Mouse (Mus musculus): Measurements from ENCODE around the gene Ube2l6.
A peak's percentile ranks its signal among the peaks of the same experiment; 100 is the strongest.
"Not testable (repeated sequence)": the region's sequence is repeated elsewhere in the genome, so short reads cannot be mapped to it uniquely, and the experiment has no call there.

Gene Ube2l6

DNA sequence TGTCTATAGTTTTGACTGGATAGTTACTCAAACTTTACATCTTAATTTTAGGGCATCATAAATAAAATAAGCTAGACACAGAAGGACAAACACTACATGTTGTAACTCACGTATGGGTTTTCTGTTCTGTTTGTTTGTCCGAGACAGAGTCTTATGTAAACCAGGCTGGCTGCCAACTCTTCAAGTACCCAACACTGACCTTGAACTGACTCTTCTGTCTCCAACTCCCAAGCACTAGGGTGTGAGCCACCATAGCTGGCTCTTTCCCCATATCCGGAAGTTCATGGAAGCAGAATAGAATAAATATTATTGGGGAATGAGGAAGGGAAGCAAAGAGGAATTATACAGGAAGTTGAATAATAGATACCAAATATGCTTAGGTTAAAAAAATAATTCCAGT, 6.1 kb upstream of the Ube2l6 start:
- ATAC-seq (ENCODE audit: insufficient number of reproducible peaks, low FRiP score, low TSS enrichment), result no peak

DNA sequence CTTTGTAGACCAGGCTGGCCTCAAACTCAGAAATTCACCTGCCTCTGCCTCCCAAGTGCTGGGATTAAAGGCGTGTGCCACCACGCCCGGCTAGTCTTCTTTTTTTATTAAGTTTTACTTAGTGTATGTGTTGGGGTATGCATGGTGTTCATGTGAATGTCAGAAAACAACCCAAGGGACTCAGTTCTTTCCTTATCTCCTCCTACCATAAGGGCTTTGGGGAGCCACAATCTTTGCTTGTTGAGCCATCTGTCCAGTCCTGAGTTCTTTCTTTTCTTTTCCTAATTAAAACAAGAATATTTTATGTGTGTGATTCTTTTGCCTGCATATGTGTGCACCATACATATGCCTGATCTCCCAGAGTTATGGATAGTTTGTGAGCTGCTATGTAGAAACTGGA, 5.5 kb upstream of the Ube2l6 start:
- no peak for ATAC-seq (ENCODE audit: insufficient number of reproducible peaks, low FRiP score, low TSS enrichment)

DNA sequence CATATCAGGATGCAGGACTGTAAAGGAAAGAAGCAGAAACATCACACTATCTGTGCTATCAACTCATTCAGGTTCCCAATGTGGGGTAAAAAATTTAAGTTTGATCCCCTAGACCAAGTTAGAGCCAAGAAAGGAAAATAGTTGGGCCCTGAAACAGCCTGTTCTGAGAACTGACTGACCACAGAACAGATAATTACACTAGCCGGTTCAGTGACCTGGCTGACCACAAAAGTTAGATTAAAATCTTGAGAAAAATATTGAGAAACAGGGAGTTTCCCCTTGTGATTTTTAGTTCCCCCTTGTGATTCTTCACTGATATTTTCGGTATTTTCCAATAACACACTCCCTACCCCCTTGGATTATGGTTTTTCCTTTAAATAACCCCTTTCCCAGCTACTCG, 4.8 kb upstream of the Ube2l6 start:
- ATAC-seq (ENCODE audit: insufficient number of reproducible peaks, low FRiP score, low TSS enrichment), result no peak

DNA sequence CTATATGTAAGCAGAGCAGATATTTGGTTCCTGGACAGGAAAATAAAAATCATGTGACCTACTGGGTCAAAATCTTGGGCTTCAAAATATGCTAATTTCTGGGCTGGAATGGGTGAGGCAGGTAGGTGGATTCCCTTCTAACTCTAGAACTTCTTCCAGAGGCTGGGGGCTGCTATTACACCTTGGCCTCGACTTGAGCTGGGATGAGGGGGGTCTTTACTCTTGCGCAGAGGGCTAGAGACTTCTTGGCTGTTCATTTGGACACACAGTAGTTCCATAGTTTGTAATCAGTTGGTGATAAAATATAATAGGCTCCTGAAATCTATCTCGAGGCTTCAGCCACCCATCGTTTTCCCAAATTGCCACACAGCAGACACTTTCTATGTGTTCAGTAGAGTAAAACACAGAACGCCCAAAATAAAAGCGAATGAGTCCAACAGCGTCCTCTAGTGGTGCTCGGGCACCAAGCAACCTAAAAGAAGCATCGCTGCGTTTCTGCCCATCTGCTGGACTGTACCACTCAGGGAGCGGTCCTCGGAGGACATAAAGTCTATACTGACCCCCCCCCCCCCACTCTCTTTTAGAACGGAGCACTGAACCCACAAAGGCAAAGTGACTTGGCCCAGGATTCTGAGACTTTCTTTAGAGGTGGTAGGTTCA, 665 bp upstream of the Ube2l6 start:
- ATAC-seq (ENCODE audit: insufficient number of reproducible peaks, low FRiP score, low TSS enrichment), result peak; percentile 79

DNA sequence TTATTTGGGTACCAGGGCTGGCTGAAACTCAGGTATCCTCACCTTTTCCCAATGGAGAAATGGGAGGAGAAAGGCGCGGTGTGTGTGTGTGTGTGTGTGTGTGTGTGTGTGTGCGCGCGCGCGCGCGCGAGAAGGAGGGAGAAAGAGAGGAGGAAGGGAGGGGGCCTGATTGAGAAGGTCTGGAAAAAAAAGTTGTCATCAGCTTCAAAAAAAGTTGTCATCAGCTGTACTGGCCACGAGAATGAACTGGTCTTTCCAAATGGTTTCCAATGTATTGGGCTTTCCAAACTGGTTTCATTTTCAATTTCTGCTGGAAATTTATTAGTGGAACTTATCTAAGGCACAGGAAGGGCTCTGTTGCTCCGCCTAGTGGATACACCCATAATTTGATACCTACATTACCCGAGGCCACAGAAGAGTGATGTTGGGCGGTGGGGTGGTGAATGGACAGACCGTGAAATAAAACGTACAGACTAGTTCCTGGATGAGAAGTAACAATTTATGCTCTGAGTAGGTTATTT, 473 bp downstream of the Ube2l6 start:
- ATAC-seq (ENCODE audit: insufficient number of reproducible peaks, low FRiP score, low TSS enrichment), result peak; percentile 82

DNA sequence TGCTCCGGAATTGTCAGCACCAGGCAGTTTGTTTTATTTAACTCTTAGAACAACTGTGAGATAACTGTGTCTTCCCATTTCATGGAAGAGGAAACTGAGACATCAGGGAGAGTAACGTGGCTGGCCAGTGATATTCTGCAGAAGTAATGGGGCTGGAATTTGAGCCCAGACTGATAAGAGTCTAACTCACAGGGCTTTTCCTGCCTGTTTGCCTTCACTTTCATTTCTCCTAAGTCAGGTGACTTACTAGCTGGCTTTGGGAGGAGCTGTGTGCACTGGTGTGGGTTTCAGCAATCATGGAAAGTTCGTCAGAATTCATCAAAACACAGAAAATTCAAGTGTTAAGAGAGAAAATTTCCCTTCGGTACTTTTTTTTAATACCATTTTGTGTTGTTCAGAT, 1.7 kb downstream of the Ube2l6 start:
- no peak for ATAC-seq (ENCODE audit: insufficient number of reproducible peaks, low FRiP score, low TSS enrichment)

DNA sequence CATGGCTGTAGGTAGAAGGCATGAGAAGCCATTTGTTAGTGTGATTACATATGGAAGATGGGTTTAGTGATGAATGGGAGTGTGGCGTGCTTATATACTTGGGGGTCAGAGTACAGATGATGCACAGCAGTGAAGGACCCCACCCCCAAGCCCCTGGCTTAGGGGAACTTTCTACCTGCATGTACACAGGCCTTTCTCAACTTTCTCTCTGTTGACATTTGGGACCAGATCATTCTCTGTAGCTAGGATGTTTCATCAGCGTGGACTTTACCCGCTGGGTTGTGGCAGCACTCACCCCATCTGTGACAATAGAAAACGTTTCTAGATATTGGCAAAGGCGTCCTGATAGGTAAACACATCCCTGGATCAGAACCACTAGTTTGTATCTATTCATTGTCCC, 2.6 kb downstream of the Ube2l6 start:
- ATAC-seq (ENCODE audit: insufficient number of reproducible peaks, low FRiP score, low TSS enrichment), result not testable (repeated sequence)

DNA sequence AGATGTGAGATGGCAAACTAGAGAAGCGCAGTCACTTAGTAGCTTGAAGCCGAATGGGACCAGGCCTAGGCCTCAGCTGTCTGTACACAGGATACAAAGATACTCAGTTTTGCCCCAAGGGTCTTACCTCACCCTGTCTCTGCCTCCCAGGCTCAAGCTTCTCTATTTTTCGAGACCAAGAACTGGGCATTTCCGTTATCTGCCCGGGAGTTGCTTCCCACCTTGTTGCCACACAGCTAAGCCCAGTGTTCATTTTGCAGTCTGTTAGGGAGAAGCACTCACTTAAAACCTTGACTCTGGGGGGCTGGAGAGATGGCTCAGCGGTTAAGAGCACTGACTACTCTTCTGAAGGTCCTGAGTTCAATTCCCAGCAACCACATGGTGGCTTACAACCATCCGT, 5.3 kb downstream of the Ube2l6 start:
- no peak for ATAC-seq (ENCODE audit: insufficient number of reproducible peaks, low FRiP score, low TSS enrichment)

DNA sequence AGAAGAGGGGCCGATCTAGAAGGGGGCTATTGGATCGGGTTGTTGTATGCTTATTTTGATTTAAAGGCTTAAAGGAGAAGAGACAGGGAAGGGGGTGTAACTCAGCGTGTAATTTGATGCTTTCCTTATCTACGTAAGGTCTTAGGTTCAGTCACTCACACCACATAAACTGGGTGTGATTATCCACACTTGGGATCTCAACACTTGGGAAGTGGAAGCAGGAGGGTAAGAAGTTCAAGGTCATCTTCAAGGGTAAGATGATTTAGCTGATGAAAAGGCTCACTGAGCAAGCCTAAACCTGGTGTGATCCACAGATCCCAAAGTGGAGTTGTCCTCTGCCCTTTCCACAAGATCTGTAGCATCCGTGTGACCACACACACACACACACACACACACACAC, 7.9 kb downstream of the Ube2l6 start:
- no peak for ATAC-seq (ENCODE audit: insufficient number of reproducible peaks, low FRiP score, low TSS enrichment)

DNA sequence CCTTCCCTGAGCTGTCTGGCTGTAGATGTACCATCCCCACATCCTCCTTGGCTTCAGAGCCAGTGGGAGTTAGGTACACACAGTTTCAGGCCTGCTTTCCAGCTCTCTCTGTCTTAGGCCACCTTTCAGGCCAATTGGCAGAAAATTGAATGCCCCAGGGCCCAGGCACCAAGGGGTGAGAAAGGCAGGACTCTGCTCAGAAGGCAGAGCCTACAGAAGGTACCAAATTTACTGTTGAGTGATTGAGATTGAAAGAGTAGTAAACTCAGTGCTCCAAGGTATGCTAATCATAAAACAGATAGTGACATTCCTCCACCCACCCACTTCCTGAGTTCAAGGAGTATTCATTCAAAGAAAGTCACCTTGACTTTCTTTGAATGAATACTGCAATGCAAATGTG, 10.7 kb downstream of the Ube2l6 start:
- no peak for ATAC-seq (ENCODE audit: insufficient number of reproducible peaks, low FRiP score, low TSS enrichment)

DNA sequence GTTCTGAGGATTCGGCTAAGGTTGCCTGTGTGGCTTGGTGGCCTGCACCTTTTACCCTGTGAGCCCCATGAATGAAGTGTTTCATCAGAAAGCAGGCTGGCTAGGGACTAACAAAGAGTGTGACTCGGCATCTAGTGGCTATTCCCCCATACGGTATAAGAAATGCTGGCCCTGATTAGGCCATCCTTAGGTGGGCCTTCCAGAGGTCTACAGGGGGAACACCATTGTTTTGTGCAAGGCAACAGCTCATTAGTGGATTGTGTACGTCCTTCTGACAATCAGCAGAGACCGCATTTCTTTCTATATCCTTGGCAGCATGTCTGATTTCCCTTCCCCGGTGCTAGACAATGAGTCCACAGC, 11.9 kb downstream of the Ube2l6 start:
- ATAC-seq (ENCODE audit: insufficient number of reproducible peaks, low FRiP score, low TSS enrichment), result no peak

DNA sequence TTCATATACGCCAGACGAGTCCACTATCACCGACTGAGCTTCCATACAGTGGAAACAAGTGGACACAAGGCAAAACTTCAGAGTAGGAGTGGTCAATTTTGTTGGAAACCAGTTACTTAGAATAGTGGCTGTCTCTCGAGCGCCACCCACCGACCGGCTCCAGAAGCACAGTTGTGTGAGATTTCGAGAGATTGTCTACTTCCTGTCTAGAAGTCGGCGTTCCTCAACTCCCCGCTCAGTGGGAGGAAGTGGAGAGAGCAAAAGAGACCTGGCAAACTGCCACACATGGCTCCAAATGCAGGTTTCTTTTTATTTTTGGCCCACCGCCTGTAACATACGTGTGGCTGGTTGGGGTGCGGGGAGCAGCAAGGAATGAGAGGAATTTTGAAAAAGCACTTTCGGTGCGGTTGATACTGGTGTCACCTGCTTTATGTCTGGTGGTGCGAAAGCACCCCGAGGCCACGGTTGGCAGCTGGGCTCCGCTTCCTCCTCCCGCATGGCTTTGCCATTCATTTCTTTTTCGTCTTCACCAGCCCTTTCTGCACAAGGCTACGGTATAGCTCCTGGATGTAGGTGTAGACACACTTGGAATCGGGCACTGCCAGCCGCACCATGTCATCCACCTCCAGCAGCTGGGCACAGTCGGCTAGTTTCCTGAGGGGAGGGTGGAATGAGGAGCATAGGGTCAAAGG, 12.4 kb downstream of the Ube2l6 start:
- ATAC-seq (ENCODE audit: insufficient number of reproducible peaks, low FRiP score, low TSS enrichment), result peak; percentile 71

DNA sequence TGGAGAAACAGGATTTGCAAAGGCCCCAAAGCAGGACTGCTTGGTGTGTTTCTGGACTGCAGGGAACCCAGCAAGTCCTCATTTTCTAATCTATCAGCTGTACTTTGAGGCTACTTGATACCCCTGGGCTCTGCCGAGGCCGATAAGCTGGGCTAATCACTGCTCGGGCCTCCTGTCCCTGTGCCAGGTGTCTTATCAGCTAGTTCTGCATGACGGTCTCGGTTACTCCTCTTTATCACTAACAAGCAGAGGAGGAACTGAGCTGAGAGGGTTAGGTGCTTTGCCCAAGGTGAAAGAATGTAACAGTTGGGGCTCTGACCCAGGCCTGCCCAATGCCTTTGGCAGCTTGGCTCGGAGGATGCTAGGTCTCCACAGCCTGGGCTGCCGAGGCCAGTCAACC, 13.3 kb downstream of the Ube2l6 start:
- ATAC-seq (ENCODE audit: insufficient number of reproducible peaks, low FRiP score, low TSS enrichment), result no peak

DNA sequence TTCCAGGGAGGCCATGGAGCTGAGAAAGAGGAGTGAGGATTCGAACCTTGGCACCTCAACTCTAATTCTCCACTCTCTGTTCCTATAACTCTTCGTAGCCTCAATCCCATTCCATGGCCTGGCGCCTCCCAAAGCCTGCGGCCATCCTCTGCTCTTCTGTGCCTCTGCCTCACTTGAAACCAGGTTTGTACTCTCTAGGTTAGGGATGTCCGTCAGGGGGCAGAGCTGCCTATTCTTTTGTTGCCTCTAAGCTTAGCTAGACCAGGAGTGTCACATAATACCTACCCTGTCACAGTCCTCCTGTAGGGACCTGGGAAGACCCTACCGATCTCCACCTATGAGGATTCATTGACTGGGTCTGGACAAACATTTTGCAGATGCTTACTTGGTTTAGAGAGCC, 14.0 kb downstream of the Ube2l6 start:
- no peak for ATAC-seq (ENCODE audit: insufficient number of reproducible peaks, low FRiP score, low TSS enrichment)

DNA sequence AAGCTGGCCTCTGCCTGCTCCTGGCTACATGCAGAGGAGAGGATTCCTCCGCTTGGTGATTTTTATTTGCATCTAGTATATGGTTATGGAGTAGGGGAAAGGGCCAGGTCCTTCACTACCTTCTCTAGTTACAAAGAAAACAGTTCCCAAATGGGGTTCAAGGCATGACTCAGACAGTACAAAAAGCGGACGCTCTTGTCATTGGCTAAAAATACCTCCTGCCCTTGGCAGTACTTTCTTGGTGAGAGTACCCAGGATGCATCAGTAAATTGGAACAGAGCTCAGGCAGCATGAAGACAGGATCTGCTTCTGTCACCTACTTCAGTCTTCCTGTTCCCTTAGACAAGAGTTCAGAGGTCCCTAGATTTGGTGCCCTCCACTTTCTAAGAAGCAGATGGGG, 21.2 kb downstream of the Ube2l6 start:
- ATAC-seq (ENCODE audit: insufficient number of reproducible peaks, low FRiP score, low TSS enrichment), result no peak

DNA sequence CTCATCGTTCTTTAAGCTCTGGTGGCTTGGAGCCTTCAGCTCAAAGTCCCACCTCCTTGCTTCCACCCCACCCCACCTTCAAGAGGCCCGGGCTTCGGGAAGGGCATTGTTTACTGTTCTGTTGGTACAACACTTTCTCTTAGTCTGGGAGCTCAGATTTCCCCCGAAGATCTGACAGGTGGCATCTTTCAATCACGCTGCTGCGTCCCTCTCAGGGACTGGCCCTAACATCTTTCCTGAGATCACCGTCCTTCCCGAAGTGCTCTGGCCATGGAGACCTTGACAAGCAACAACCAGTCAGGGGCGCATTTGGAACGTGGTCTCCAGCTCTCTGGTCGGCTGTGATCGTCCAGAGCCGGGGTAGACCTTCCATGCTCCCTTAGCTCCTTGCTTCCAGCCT, 23.9 kb downstream of the Ube2l6 start, which contains the start of gene Smtnl1:
Smtnl1 (minus strand) TSS at position 101 of the 400 bp plus-strand sequence.
- no peak for ATAC-seq (ENCODE audit: insufficient number of reproducible peaks, low FRiP score, low TSS enrichment)

DNA sequence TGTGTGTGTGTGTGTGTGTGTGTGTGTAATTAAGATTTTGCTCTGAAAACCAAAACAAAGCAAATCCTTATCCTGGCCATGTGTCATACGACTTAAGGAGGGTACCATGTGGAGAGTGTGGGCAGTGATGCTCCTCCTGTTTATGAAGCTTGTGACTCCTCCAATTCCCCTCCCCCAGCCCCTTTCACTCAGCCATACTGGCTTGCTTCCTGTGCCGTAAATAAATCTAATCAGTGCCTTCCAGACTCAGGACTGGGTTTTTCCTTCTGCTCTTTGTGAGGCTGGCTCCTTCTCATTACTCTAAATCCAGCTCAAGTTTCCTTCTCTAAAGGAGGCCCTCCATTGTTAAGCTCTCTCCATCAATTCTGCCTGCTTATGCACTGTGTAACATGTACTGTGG, 24.6 kb downstream of the Ube2l6 start:
- no peak for ATAC-seq (ENCODE audit: insufficient number of reproducible peaks, low FRiP score, low TSS enrichment)

DNA sequence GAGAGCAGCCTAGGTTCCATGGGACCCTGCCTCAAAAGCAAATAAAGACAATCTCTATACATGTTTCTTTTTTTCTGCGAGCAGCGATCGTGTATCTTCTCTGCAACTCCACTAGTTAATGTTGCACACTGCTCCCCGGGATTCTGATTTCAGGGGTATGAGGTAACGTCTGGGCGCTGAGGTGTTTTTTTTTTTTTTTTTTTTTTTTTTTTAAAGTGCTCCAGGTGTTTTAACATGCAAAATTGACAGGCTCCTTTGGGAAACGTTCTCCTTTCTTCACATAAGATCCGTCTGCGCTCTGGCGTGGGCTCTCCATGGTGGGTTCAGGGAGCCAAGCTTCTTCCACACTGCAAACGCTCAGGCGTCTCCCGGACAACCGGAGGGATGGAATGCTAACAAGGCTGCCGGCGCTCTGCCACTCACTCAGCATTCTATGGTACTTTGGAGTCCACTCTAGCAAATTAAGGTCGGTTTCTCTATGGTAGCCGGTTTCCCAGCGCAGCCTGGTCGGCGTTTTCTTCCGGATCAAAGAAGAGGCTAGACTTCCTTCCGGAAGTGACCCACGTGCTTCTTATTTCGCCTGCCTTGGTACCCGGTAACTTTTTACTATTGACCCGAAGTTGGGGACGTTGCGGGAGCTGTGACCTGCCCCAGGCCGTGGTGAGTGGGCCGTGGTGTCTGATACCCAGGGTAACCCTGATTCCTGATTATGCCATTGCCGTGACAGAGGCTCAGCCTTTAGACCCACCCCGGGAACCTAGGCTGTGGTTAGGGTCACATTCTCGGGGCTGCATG, 28.1 kb downstream of the Ube2l6 start, which contains the start of gene Timm10:
Timm10 (plus strand) TSS at position 510 of the 795 bp plus-strand sequence.
- ATAC-seq (ENCODE audit: insufficient number of reproducible peaks, low FRiP score, low TSS enrichment), result peak; percentile 97

DNA sequence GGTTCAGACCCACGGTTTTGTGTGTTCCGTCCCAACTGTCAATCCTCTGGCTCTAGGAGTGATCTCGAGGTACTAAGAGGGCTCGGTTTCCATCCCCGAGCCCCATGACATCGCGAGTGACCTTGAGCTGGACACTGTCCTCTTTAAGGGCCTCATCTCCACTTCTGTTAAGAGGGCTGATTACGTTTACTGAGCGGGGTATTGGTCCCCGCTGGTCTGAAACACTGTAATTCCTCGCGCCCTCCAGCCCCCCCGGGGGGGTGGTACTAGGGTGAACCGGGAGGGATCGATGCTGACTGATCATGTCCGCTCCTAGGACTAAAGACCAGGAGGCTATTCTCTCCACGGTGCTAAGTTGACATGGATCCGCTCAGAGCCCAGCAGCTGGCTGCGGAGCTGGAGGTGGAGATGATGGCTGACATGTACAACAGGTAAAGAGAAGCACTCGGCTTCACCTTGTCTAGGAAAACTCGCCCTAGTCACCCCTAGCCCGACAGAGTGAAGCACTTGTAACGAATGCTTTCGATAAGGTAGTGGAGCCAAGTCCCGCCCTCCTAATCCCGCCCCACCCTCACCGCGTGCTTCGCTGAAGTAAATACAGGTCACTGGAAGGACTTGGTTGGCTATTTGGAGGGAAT, 28.8 kb downstream of the Ube2l6 start:
- ATAC-seq (ENCODE audit: insufficient number of reproducible peaks, low FRiP score, low TSS enrichment), result peak; percentile 22

DNA sequence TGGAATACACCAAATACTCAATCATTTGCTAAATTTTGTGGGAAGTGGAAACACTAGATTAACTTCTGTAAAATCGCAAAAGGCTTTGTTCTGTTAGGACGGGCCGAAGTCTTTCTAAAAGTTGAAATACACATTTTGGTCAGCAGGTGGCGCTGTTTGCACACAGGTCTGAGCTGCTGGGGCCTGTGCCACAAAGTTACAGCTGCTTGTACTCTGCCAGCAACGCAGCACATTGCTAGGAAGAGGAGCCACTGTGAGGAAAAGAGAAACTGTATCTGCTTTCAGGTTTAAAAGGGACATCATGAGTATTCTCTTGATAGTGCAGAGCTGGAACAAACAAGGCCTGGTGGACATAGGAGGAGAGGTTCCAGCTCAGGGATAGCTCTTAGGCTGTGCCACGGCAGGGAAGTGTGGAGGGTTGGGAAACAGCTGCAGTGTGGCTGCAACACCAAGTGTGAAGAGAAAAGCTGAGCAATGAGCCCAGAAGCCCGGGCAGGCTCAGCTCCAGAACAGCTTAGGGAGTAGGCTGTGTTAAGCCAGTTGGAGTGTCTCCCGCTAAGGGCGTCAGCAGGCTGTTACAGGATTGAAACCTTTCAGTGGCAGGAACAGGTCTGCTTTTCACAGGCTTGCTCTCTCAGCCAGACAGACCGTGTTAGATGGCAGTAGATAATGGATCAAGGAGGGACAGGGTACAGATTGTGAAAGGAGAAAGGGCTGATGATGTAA, 33.2 kb downstream of the Ube2l6 start:
- ATAC-seq (ENCODE audit: insufficient number of reproducible peaks, low FRiP score, low TSS enrichment), result peak; percentile 33
